In genomic region chr6:136533804-136534203, GRCm38 (mm10) we compare ENCODE assay signal across 12 mouse cellular contexts. TPM values are rescaled to one million over a fixed set of nuclear protein-coding genes. Genes with fewer than 3 reads are reported as not detected.
A peak's percentile ranks its signal among the peaks of the same experiment; 100 is the strongest.
DNase-seq lines count a peak whose midpoint lies in the region; ATAC-seq lines count a peak whose summit lies in the region.
"Had no signal": no experiment of that assay in that cellular context is flagged by ENCODE, and none has a peak within 500 bp of the region (broad histone marks: within the 10 kb centered on the region; RNA-seq: fewer than 3 reads in every experiment).

No protein-coding gene starts in this region.

- no peak for DNase-seq in heart, adult 8-10 months (ENCODE audit: low spot score)
- no peak for DNase-seq in midbrain, embryonic 10.5 days (ENCODE audit: low spot score)
- DNase-seq in midbrain, embryonic 11.5 days (ENCODE audit: low spot score, missing footprints): no peak
- DNase-seq in natural killer cell, adult 2 months (ENCODE audit: low spot score in 2 of 2): no peak
- DNase-seq: gastrocnemius, postnatal 25 days; kidney, adult 18-20 months; lung, postnatal 36 days; thymus, postnatal 4 days had no signal

- peak overlapping the region; percentile 29 for H3K4me2 ChIP-seq in heart, embryonic 12.5 days
- H3K4me2 ChIP-seq in midbrain, embryonic 11.5 days: no peak overlapping the region
- H3K4me2 ChIP-seq in hindbrain, embryonic 13.5 days: peak overlapping the region; percentile 40
- peak overlapping the region; percentile 31 for H3K4me2 ChIP-seq in neural tube, embryonic 14.5 days (ENCODE audit: low read depth, low read length)

- no peak overlapping the region for H3K9ac ChIP-seq in heart, embryonic 12.5 days
- no peak overlapping the region for H3K9ac ChIP-seq in midbrain, embryonic 11.5 days (ENCODE audit: low read length)
- H3K9ac ChIP-seq in hindbrain, embryonic 13.5 days: no peak overlapping the region
- no peak overlapping the region for H3K9ac ChIP-seq in neural tube, embryonic 14.5 days (replicated peaks; ENCODE audit: low read depth, low read length)

- peak overlapping the region; percentile 45; the same call in 1 of the 2 replicates for H3K27ac ChIP-seq in heart, embryonic 12.5 days (ENCODE audit: poor library complexity, severe bottlenecking)
- peak overlapping the region; percentile 88 for H3K27ac ChIP-seq in midbrain, embryonic 10.5 days (replicated peaks)
- H3K27ac ChIP-seq in midbrain, embryonic 11.5 days (ENCODE audit: low read depth, low read length): no peak overlapping the region
- H3K27ac ChIP-seq in hindbrain, embryonic 13.5 days: peak overlapping the region; percentile 48; the same call in 1 of the 2 replicates
- no peak overlapping the region for H3K27ac ChIP-seq in neural tube, embryonic 14.5 days (ENCODE audit: low read depth, low read length)

- no peak for ATAC-seq in heart, embryonic 12.5 days (ENCODE audit: insufficient number of reproducible peaks, low FRiP score)
- no peak for ATAC-seq in midbrain, embryonic 11.5 days (ENCODE audit: low FRiP score)
- no peak for ATAC-seq in hindbrain, embryonic 13.5 days (ENCODE audit: low FRiP score)
- ATAC-seq in neural tube, embryonic 14.5 days (ENCODE audit: low read depth): no peak
- ATAC-seq in granulocyte monocyte progenitor cell, adult 5-6 weeks (replicated peaks; ENCODE audit: poor library complexity, severe bottlenecking): no peak

- peaks cover 15% of the 10 kb centered on the region for H3K36me3 ChIP-seq in heart, embryonic 12.5 days
- peaks cover 29% of the 10 kb centered on the region for H3K36me3 ChIP-seq in midbrain, embryonic 10.5 days
- H3K36me3 ChIP-seq in midbrain, embryonic 11.5 days (ENCODE audit: control insufficient read depth, insufficient read depth, low read length): peaks cover 7% of the 10 kb centered on the region; the same call in 1 of the 2 replicates
- peaks cover 7% of the 10 kb centered on the region for H3K36me3 ChIP-seq in hindbrain, embryonic 13.5 days
- no peaks in the 10 kb centered on the region for H3K36me3 ChIP-seq in neural tube, embryonic 14.5 days (ENCODE audit: control insufficient read depth, insufficient read depth, low read length)

- H3K4me3 ChIP-seq in heart, embryonic 12.5 days: no peak overlapping the region
- H3K4me3 ChIP-seq in midbrain, embryonic 10.5 days: 0 out of 2 replicates have a peak overlapping the region, but pooled peaks have one; percentile 2
- H3K4me3 ChIP-seq in midbrain, embryonic 11.5 days (ENCODE audit: low read depth, low read length): no peak overlapping the region
- peak overlapping the region; percentile 8; the same call in 1 of the 2 replicates for H3K4me3 ChIP-seq in hindbrain, embryonic 13.5 days
- H3K4me3 ChIP-seq in neural tube, embryonic 14.5 days (ENCODE audit: low read depth, low read length): no peak overlapping the region

- H3K9me3 ChIP-seq in heart, embryonic 12.5 days (replicated peaks): no peaks in the 10 kb centered on the region
- H3K9me3 ChIP-seq in midbrain, embryonic 10.5 days (replicated peaks): 0 out of 2 replicates have a peak, but pooled peaks cover under 1% of the 10 kb centered on the region
- H3K9me3 ChIP-seq in midbrain, embryonic 11.5 days (ENCODE audit: control insufficient read depth, low read length): no peaks in the 10 kb centered on the region
- no peaks in the 10 kb centered on the region for H3K9me3 ChIP-seq in hindbrain, embryonic 13.5 days
- H3K9me3 ChIP-seq in neural tube, embryonic 14.5 days (ENCODE audit: control insufficient read depth, low read length): no peaks in the 10 kb centered on the region

- no peaks in the 10 kb centered on the region for H3K27me3 ChIP-seq in heart, embryonic 12.5 days (replicated peaks)
- H3K27me3 ChIP-seq in midbrain, embryonic 10.5 days (ENCODE audit: low read depth, poor library complexity, severe bottlenecking): no peaks in the 10 kb centered on the region
- no peaks in the 10 kb centered on the region for H3K27me3 ChIP-seq in midbrain, embryonic 11.5 days (ENCODE audit: control insufficient read depth, insufficient read depth, low read length)
- H3K27me3 ChIP-seq in hindbrain, embryonic 13.5 days: no peaks in the 10 kb centered on the region
- H3K27me3 ChIP-seq in neural tube, embryonic 14.5 days (ENCODE audit: control insufficient read depth, insufficient read depth, low read length): no peaks in the 10 kb centered on the region

- H3K4me1 ChIP-seq in heart, embryonic 12.5 days (replicated peaks): peaks cover 45% of the 10 kb centered on the region
- peaks cover 44% of the 10 kb centered on the region for H3K4me1 ChIP-seq in midbrain, embryonic 10.5 days
- peaks cover 19% of the 10 kb centered on the region for H3K4me1 ChIP-seq in midbrain, embryonic 11.5 days (ENCODE audit: control insufficient read depth, insufficient read depth, low read length)
- H3K4me1 ChIP-seq in hindbrain, embryonic 13.5 days (replicated peaks): peaks cover 31% of the 10 kb centered on the region
- peaks cover 20% of the 10 kb centered on the region; the same call in 1 of the 2 replicates for H3K4me1 ChIP-seq in neural tube, embryonic 14.5 days (ENCODE audit: control insufficient read depth, insufficient read depth, low read length)

- WGBS in heart, embryonic 12.5 days: 55% methylated on average over 4 of the region's 4 CpGs
- WGBS in midbrain, embryonic 10.5 days: 78% methylated on average over 4 of the region's 4 CpGs
- 66% methylated on average over 4 of the region's 4 CpGs for WGBS in midbrain, embryonic 11.5 days
- 56% methylated on average over 4 of the region's 4 CpGs for WGBS in hindbrain, embryonic 13.5 days
- 66% methylated on average over 4 of the region's 4 CpGs for WGBS in neural tube, embryonic 14.5 days

RNA-seq across cellular contexts. Expression of gene Atf7ip, which starts 27.8 kb away (rescaled TPM):
- 51.0 and 51.5 TPM in 2 replicates for polyA plus RNA-seq in heart, embryonic 12.5 days (2016; fragmentation: Nextera tagmentation; extraction: Ambion mirVana)
- total RNA-seq in heart, adult 8-10 months (2022): 10 to 100 TPM; 68.3 to 94.1 (median 76.8) TPM
- polyA plus RNA-seq in midbrain, embryonic 10.5 days (2016; fragmentation: Nextera tagmentation; extraction: Ambion mirVana): 37.4 and 45.7 TPM in 2 replicates
- 43.4 and 46.8 TPM in 2 replicates for polyA plus RNA-seq in midbrain, embryonic 11.5 days (2014; fragmentation: Nextera tagmentation; extraction: Ambion mirVana)
- polyA plus RNA-seq in hindbrain, embryonic 13.5 days (2015; fragmentation: Nextera tagmentation; extraction: Ambion mirVana): 43.3 and 43.5 TPM in 2 replicates
- polyA plus RNA-seq in neural tube, embryonic 14.5 days (2014; fragmentation: Nextera tagmentation; extraction: Ambion mirVana): 49.2 and 59.5 TPM in 2 replicates
- 94.1 and 126 TPM in 2 replicates for total RNA-seq in granulocyte monocyte progenitor cell, adult 5-6 weeks (2014; fragmentation: Nextera tagmentation)
- 32.3 and 43.4 TPM in 2 replicates for total RNA-seq in granulocyte monocyte progenitor cell, adult 5-6 weeks (2017)

Comparison
In these comparisons a context has a peak if more than half of its experiments do, and no peak if none do; other contexts are left out.
1. H3K27ac ChIP-seq: peak in heart, embryonic 12.5 days (single experiment), midbrain, embryonic 10.5 days (single experiment) and hindbrain, embryonic 13.5 days (single experiment); none in midbrain, embryonic 11.5 days (single experiment) and neural tube, embryonic 14.5 days (single experiment).
2. H3K4me3 ChIP-seq: peak in midbrain, embryonic 10.5 days (single experiment) and hindbrain, embryonic 13.5 days (single experiment); none in heart, embryonic 12.5 days (single experiment), midbrain, embryonic 11.5 days (single experiment) and neural tube, embryonic 14.5 days (single experiment).